Comparison of ENCODE assay signal across 26 mouse cellular contexts in genomic region chr17:49923429-49923828, GRCm38 (mm10).
A peak's percentile ranks its signal among the peaks of the same experiment; 100 is the strongest.
DNase-seq lines count a peak whose midpoint lies in the region; ATAC-seq lines count a peak whose summit lies in the region.
"Had no signal": no experiment of that assay in that cellular context is flagged by ENCODE, and none has a peak within 500 bp of the region (broad histone marks: within the 10 kb centered on the region; RNA-seq: fewer than 3 reads in every experiment).

No protein-coding gene starts in this region.

- 77% methylated on average over 4 of the region's 4 CpGs for WGBS in embryonic facial prominence, embryonic 11.5 days
- 79% methylated on average over 4 of the region's 4 CpGs for WGBS in embryonic facial prominence, embryonic 10.5 days
- WGBS in lung, embryonic 15.5 days = 61% methylated on average over 4 of the region's 4 CpGs
- WGBS in neural tube, embryonic 13.5 days = 70% methylated on average over 4 of the region's 4 CpGs
- WGBS in neural tube, embryonic 15.5 days = 58% methylated on average over 4 of the region's 4 CpGs

- H3K4me3 ChIP-seq in embryonic facial prominence, embryonic 11.5 days (ENCODE audit: low read depth, low read length) = no peak overlapping the region
- no peak overlapping the region for H3K4me3 ChIP-seq in embryonic facial prominence, embryonic 10.5 days
- H3K4me3 ChIP-seq in lung, embryonic 15.5 days = no peak overlapping the region
- no peak overlapping the region for H3K4me3 ChIP-seq in neural tube, embryonic 13.5 days
- no peak overlapping the region for H3K4me3 ChIP-seq in neural tube, embryonic 15.5 days (replicated peaks)
- H3K4me3 ChIP-seq: embryonic facial prominence, embryonic 12.5 days; embryonic facial prominence, embryonic 15.5 days; heart, embryonic 12.5 days; heart, embryonic 15.5 days; hindbrain, embryonic 10.5 days had no signal

- H3K9ac ChIP-seq in embryonic facial prominence, embryonic 11.5 days (replicated peaks; ENCODE audit: low read length) = no peak overlapping the region
- no peak overlapping the region for H3K9ac ChIP-seq in lung, embryonic 15.5 days
- no peak overlapping the region for H3K9ac ChIP-seq in neural tube, embryonic 13.5 days
- no peak overlapping the region for H3K9ac ChIP-seq in neural tube, embryonic 15.5 days (replicated peaks)
- H3K9ac ChIP-seq: embryonic facial prominence, embryonic 12.5 days; embryonic facial prominence, embryonic 15.5 days; forebrain, postnatal 0 days; heart, embryonic 12.5 days; heart, embryonic 15.5 days; hindbrain, embryonic 14.5 days had no signal

- 0 out of 2 replicates have a peak, but pooled peaks have one; percentile 14 for ATAC-seq in embryonic facial prominence, embryonic 11.5 days (replicated peaks; ENCODE audit: insufficient number of reproducible peaks, low FRiP score, low TSS enrichment, low read depth)
- ATAC-seq in lung, embryonic 15.5 days (ENCODE audit: borderline replicate concordance, extremely low read depth, low FRiP score, low TSS enrichment) = peak; percentile 67; the same call in 1 of the 2 replicates
- peak; percentile 23; the same call in 1 of the 2 replicates for ATAC-seq in neural tube, embryonic 13.5 days (ENCODE audit: low read depth)
- ATAC-seq in neural tube, embryonic 15.5 days (ENCODE audit: low FRiP score) = no peak
- ATAC-seq: activated CD4-positive, CD25-positive, alpha-beta regulatory T cell, adult 4 months; forebrain, embryonic 14.5 days; forebrain, postnatal 0 days had no signal

- no peak for DNase-seq in embryonic facial prominence, embryonic 11.5 days (ENCODE audit: low spot score)
- no peak for DNase-seq in embryonic facial prominence, embryonic 10.5 days (ENCODE audit: low spot score)
- DNase-seq in lung, postnatal 14 days = no peak
- DNase-seq: adrenal gland, adult 8-10 months; adrenal gland, postnatal 25 days; cerebellum, adult 11-12 months; cerebellum, adult 8-10 months; cerebellum, postnatal 10 days; cerebellum, postnatal 36 days; embryo, embryonic 11 days; forebrain, postnatal 0 days; gastrocnemius, postnatal 25 days; heart, adult 18-20 months; heart, postnatal 10 days; heart, postnatal 36 days had no signal

- no peaks in the 10 kb centered on the region for H3K36me3 ChIP-seq in embryonic facial prominence, embryonic 11.5 days (replicated peaks; ENCODE audit: control insufficient read depth, insufficient read depth, low read depth, low read length)
- H3K36me3 ChIP-seq in embryonic facial prominence, embryonic 10.5 days (replicated peaks) = no peaks in the 10 kb centered on the region
- H3K36me3 ChIP-seq in lung, embryonic 15.5 days = no peaks in the 10 kb centered on the region
- no peaks in the 10 kb centered on the region for H3K36me3 ChIP-seq in neural tube, embryonic 13.5 days
- no peaks in the 10 kb centered on the region for H3K36me3 ChIP-seq in neural tube, embryonic 15.5 days
- H3K36me3 ChIP-seq: embryonic facial prominence, embryonic 12.5 days; embryonic facial prominence, embryonic 15.5 days; heart, embryonic 12.5 days; heart, embryonic 15.5 days; hindbrain, embryonic 10.5 days had no signal

- H3K4me2 ChIP-seq in embryonic facial prominence, embryonic 11.5 days (ENCODE audit: low read depth, low read length) = no peak overlapping the region
- H3K4me2 ChIP-seq in lung, embryonic 15.5 days = no peak overlapping the region
- H3K4me2 ChIP-seq in neural tube, embryonic 13.5 days = no peak overlapping the region
- H3K4me2 ChIP-seq in neural tube, embryonic 15.5 days = no peak overlapping the region
- H3K4me2 ChIP-seq: embryonic facial prominence, embryonic 12.5 days; embryonic facial prominence, embryonic 15.5 days; heart, embryonic 12.5 days; heart, embryonic 15.5 days; hindbrain, embryonic 14.5 days had no signal

- H3K27me3 ChIP-seq in embryonic facial prominence, embryonic 11.5 days (ENCODE audit: control insufficient read depth, insufficient read depth, low read length) = no peaks in the 10 kb centered on the region
- no peaks in the 10 kb centered on the region for H3K27me3 ChIP-seq in embryonic facial prominence, embryonic 10.5 days (replicated peaks; ENCODE audit: low read depth, poor library complexity, severe bottlenecking)
- H3K27me3 ChIP-seq in lung, embryonic 15.5 days = no peaks in the 10 kb centered on the region
- no peaks in the 10 kb centered on the region for H3K27me3 ChIP-seq in neural tube, embryonic 13.5 days
- H3K27me3 ChIP-seq in neural tube, embryonic 15.5 days (replicated peaks) = no peaks in the 10 kb centered on the region
- H3K27me3 ChIP-seq: embryonic facial prominence, embryonic 12.5 days; embryonic facial prominence, embryonic 15.5 days; heart, embryonic 15.5 days had no signal

- H3K27ac ChIP-seq in embryonic facial prominence, embryonic 11.5 days (replicated peaks; ENCODE audit: low read depth, low read length) = no peak overlapping the region
- H3K27ac ChIP-seq in embryonic facial prominence, embryonic 10.5 days (replicated peaks) = no peak overlapping the region
- no peak overlapping the region for H3K27ac ChIP-seq in lung, embryonic 15.5 days
- H3K27ac ChIP-seq in neural tube, embryonic 13.5 days (replicated peaks) = no peak overlapping the region
- no peak overlapping the region for H3K27ac ChIP-seq in neural tube, embryonic 15.5 days (replicated peaks)
- H3K27ac ChIP-seq: embryonic facial prominence, embryonic 12.5 days; embryonic facial prominence, embryonic 15.5 days; heart, embryonic 15.5 days; hindbrain, embryonic 10.5 days; hindbrain, embryonic 14.5 days had no signal

- no peaks in the 10 kb centered on the region for H3K9me3 ChIP-seq in embryonic facial prominence, embryonic 11.5 days (replicated peaks; ENCODE audit: control insufficient read depth, low read length)
- H3K9me3 ChIP-seq in embryonic facial prominence, embryonic 10.5 days = no peaks in the 10 kb centered on the region
- H3K9me3 ChIP-seq in lung, embryonic 15.5 days = no peaks in the 10 kb centered on the region
- no peaks in the 10 kb centered on the region for H3K9me3 ChIP-seq in neural tube, embryonic 13.5 days
- H3K9me3 ChIP-seq in neural tube, embryonic 15.5 days (replicated peaks) = no peaks in the 10 kb centered on the region
- H3K9me3 ChIP-seq: embryonic facial prominence, embryonic 12.5 days; embryonic facial prominence, embryonic 15.5 days; heart, embryonic 12.5 days; heart, embryonic 15.5 days; hindbrain, embryonic 10.5 days had no signal

- no peaks in the 10 kb centered on the region for H3K4me1 ChIP-seq in embryonic facial prominence, embryonic 11.5 days (ENCODE audit: control insufficient read depth, insufficient read depth, low read length)
- no peaks in the 10 kb centered on the region for H3K4me1 ChIP-seq in embryonic facial prominence, embryonic 10.5 days
- H3K4me1 ChIP-seq in lung, embryonic 15.5 days = no peaks in the 10 kb centered on the region
- no peaks in the 10 kb centered on the region for H3K4me1 ChIP-seq in neural tube, embryonic 13.5 days (replicated peaks)
- H3K4me1 ChIP-seq in neural tube, embryonic 15.5 days = no peaks in the 10 kb centered on the region
- H3K4me1 ChIP-seq: embryonic facial prominence, embryonic 12.5 days; embryonic facial prominence, embryonic 15.5 days; heart, embryonic 12.5 days; heart, embryonic 15.5 days; hindbrain, embryonic 10.5 days had no signal
